Mouse (Mus musculus) C2C12 (cell line): ENCODE measurements around the gene Rbm6. TPM values are rescaled to one million over a fixed set of nuclear protein-coding genes. Genes with fewer than 3 reads are reported as not detected.
A peak's percentile ranks its signal among the peaks of the same experiment; 100 is the strongest.

ENCODE experiments used
- H3K27me3 ChIP-seq: one replicate; pipeline ENCODE4 v1.6.1; 2011; ENCODE audit not compliant: control insufficient read depth, insufficient read depth, insufficient read length
- H3K36me3 ChIP-seq: one replicate; pipeline ENCODE4 v1.6.1; 2011; ENCODE audit not compliant: control insufficient read depth, insufficient read depth
- H3K4me3 ChIP-seq: one replicate; pipeline ENCODE4 v1.5.1; 2011; ENCODE audit warnings: mild to moderate bottlenecking, control low read depth; ENCODE audit not compliant: poor library complexity, insufficient read depth, severe bottlenecking
- H3K79me2 ChIP-seq: one replicate; pipeline ENCODE4 v1.6.1; 2011; ENCODE audit not compliant: control insufficient read depth, insufficient read depth
- H3K79me3 ChIP-seq: one replicate; pipeline ENCODE4 v1.6.1; 2011; ENCODE audit warnings: low read depth, control low read depth
- H3ac ChIP-seq: one replicate; pipeline ENCODE3; 2011; ENCODE audit warnings: low read depth; ENCODE audit not compliant: control insufficient read depth, insufficient read length
- CEBPB ChIP-seq: IDR thresholded peaks from one replicate; pipeline ENCODE4 v1.6.1; 2011; ENCODE audit warnings: low read depth, mild to moderate bottlenecking, control low read depth, moderate library complexity
- CTCF ChIP-seq: IDR thresholded peaks from one replicate; pipeline ENCODE4 v1.5.1; 2011; ENCODE audit not compliant: control insufficient read depth, insufficient read depth, insufficient read length
- FOSL1 ChIP-seq: IDR thresholded peaks from one replicate; pipeline ENCODE4 v1.8.0; 2011; ENCODE audit warnings: mild to moderate bottlenecking, low read length; ENCODE audit not compliant: poor library complexity, insufficient read depth, severe bottlenecking
- MAX ChIP-seq: IDR thresholded peaks from one replicate; pipeline ENCODE4 v1.6.1; 2011; ENCODE audit warnings: mild to moderate bottlenecking, control low read depth
- MYOD1 ChIP-seq: IDR thresholded peaks from one replicate; pipeline ENCODE4 v1.6.1; 2011; ENCODE audit warnings: low read depth; ENCODE audit not compliant: control insufficient read depth, insufficient read length
- MYOG ChIP-seq: IDR thresholded peaks from one replicate; pipeline ENCODE4 v1.6.1; 2011; ENCODE audit not compliant: control insufficient read depth, insufficient read length; ENCODE audit errors: extremely low read depth
- USF1 ChIP-seq: IDR thresholded peaks from one replicate; pipeline ENCODE4 v1.6.1; 2011; ENCODE audit warnings: low read depth, mild to moderate bottlenecking, control low read depth, moderate library complexity
- polyA plus RNA-seq: library from polyadenylated mRNA; unstranded; fragments of >200 nt; fragmentation: generic; extraction: Trizol; gene quantifications from one replicate; pipeline ENCODE4 v1.2.1, GENCODE M21; 2012; ENCODE audit warnings: missing spikeins

Rbm6 gene
- polyA plus RNA-seq, 1 experiment: 12.9 TPM

GRCm38 (mm10) chr9:107738841-107739202 is 134.2 kb downstream of the Rbm6 start:
- Histone ChIP-seq H3K36me3 (peaks cover 62% of the 10 kb centered on the region), H3K79me3 (no peaks in the 10 kb centered on the region), H3K27me3 (peaks cover 19% of the 10 kb centered on the region), H3K4me3 (no peak overlapping the region), H3K79me2 (no peaks in the 10 kb centered on the region), H3ac (no peak overlapping the region)
- TF ChIP-seq CEBPB (no peak), MYOG (no peak), USF1 (no peak), MAX (no peak), FOSL1 (no peak), MYOD1 (no peak), CTCF (no peak)

- Histone ChIP-seq H3K4me3 (no peak overlapping the region), H3K36me3 (peaks cover 56% of the 10 kb centered on the region), H3ac (no peak overlapping the region), H3K79me2 (no peaks in the 10 kb centered on the region), H3K79me3 (no peaks in the 10 kb centered on the region), H3K27me3 (peaks cover 19% of the 10 kb centered on the region)
- TF ChIP-seq CTCF (peak; percentile 76), MYOD1 (no peak)
These were observed 134.8 kb downstream of the Rbm6 start for GRCm38 (mm10) chr9:107738020-107738840.

GRCm38 (mm10) chr9:107736185-107736485 is 136.9 kb downstream of the Rbm6 start:
- Histone ChIP-seq H3K79me3 (no peaks in the 10 kb centered on the region), H3K79me2 (no peaks in the 10 kb centered on the region), H3K27me3 (peaks cover 19% of the 10 kb centered on the region), H3K4me3 (no peak overlapping the region), H3ac (no peak overlapping the region), H3K36me3 (peaks cover 35% of the 10 kb centered on the region)
- no peak for TF ChIP-seq MAX
- TF ChIP-seq FOSL1: no peak
- TF ChIP-seq CEBPB: no peak
- no peak for TF ChIP-seq USF1
- no peak for TF ChIP-seq CTCF
- TF ChIP-seq MYOG: no peak
- TF ChIP-seq MYOD1: no peak

DNA sequence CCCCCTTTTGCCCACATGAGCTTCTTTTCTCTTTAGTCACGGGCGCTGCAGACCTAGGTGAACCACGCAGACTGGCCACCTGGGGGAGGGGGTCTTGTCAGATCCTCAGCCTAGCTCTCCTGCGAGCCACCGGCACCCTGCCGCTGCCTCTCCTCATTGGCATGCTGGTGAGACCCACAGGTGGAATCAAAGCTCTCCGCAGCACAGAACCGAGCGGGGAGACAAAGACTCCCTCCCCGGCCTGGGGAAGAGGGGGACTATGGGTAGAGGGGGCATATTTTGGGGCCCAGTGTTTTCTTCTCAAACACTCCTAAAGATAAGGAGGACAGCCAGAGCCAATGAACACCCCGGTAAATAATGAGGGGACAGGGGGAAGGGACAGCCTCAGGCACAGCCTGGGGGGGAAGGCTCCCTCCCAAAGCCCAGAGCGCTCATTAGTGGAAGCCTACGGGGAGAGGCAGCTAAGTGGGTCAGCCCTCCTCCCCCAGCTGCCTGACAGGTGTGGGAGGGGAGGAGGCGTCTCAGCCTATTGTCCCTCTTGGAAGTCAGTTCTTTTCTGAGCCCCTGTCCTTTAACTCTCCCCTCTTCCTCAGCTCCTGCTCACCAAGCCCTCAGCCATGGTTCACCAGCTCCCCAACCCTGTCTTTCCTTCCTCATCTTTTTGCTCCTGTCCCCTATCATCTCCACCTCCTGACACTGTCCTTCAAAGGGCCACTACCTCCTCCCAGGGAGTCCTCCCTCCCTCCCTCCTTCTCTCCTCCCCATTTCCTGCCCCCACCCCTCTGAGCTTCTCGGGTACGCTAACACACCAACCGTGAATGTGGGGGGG is 137.5 kb downstream of the Rbm6 start:
- no peaks in the 10 kb centered on the region for H3K79me3 ChIP-seq
- H3K36me3 ChIP-seq: peaks cover 29% of the 10 kb centered on the region
- H3K79me2 ChIP-seq: no peaks in the 10 kb centered on the region
- peaks cover 19% of the 10 kb centered on the region for H3K27me3 ChIP-seq
- TF ChIP-seq USF1: no peak
- no peak for TF ChIP-seq CTCF
- no peak for TF ChIP-seq MYOG
- TF ChIP-seq CEBPB: no peak
- no peak for TF ChIP-seq FOSL1
- no peak for TF ChIP-seq MYOD1
- TF ChIP-seq MAX: no peak
- no peak overlapping the region for H3K4me3 ChIP-seq
- no peak overlapping the region for H3ac ChIP-seq

- Histone ChIP-seq H3ac (no peak overlapping the region), H3K79me3 (no peaks in the 10 kb centered on the region), H3K79me2 (no peaks in the 10 kb centered on the region), H3K4me3 (no peak overlapping the region), H3K27me3 (peaks cover 19% of the 10 kb centered on the region), H3K36me3 (peaks cover 19% of the 10 kb centered on the region)
- no peak for TF ChIP-seq MYOG
- no peak for TF ChIP-seq CTCF
- no peak for TF ChIP-seq CEBPB
- TF ChIP-seq USF1: no peak
These were observed 138.5 kb downstream of the Rbm6 start for GRCm38 (mm10) chr9:107734567-107734971.

DNA sequence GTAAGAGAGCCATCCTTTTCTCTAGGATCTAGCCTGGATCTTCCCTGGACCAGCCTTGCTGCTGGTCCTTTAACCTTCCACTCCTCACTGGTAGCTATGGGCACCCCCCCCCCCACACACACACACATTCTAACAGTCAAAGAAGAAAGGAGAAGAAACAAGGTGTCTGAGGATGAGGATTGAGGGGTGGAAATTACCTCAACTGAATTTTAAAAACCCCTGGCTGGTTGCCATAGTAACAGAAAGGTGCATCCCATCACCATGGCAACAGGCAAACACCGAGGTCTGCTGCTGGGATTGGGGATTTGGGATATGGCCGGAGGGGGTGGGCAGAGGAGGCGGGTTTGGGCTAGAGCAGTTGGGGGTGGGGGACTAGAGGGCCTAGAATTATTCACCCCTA is 143.3 kb downstream of the Rbm6 start:
- peaks cover 4% of the 10 kb centered on the region for H3K27me3 ChIP-seq
- no peak overlapping the region for H3ac ChIP-seq
- no peaks in the 10 kb centered on the region for H3K79me3 ChIP-seq
- H3K4me3 ChIP-seq: no peak overlapping the region
- TF ChIP-seq FOSL1 (no peak), CEBPB (no peak), MYOD1 (no peak), CTCF (no peak), MAX (no peak), USF1 (no peak), MYOG (no peak)
- H3K36me3 ChIP-seq: no peaks in the 10 kb centered on the region
- H3K79me2 ChIP-seq: no peaks in the 10 kb centered on the region
